Mouse (Mus musculus): Measurements from ENCODE around the gene Synpo2.

Gene Synpo2

GRCm38 (mm10) chr3:123235921-123236320, at the start of gene Synpo2:
Gene Synpo2 (minus strand): TSS chr3:123236149.
- peak in 1 of 2 experiments; percentile 53 for DNase-seq (ENCODE audit: low spot score in 2 of 2)

GRCm38 (mm10) chr3:123285649-123286048, 49.7 kb upstream of the Synpo2 start:
- no peak for DNase-seq (ENCODE audit: low spot score in 2 of 2)

GRCm38 (mm10) chr3:123284284-123284683, 48.3 kb upstream of the Synpo2 start:
- no peak for DNase-seq (ENCODE audit: low spot score in 2 of 2)

- DNase-seq (ENCODE audit: low spot score in 2 of 2) = no peak
Measured at GRCm38 (mm10) chr3:123282866-123283615, 47.1 kb upstream of the Synpo2 start.

GRCm38 (mm10) chr3:123267741-123268201, 31.8 kb upstream of the Synpo2 start:
- DNase-seq (ENCODE audit: low spot score in 2 of 2) = peak; percentile 28 to 39

GRCm38 (mm10) chr3:123266753-123267651, 31.1 kb upstream of the Synpo2 start, which contains the start of gene Sec24d:
Gene Sec24d (plus strand): TSS chr3:123267455.
- peak; percentile 67 to 81 for DNase-seq (ENCODE audit: low spot score in 2 of 2)

GRCm38 (mm10) chr3:123264706-123265105, 28.8 kb upstream of the Synpo2 start:
- DNase-seq (ENCODE audit: low spot score in 2 of 2) = no peak

GRCm38 (mm10) chr3:123258709-123259108, 22.8 kb upstream of the Synpo2 start:
- no peak for DNase-seq (ENCODE audit: low spot score in 2 of 2)

GRCm38 (mm10) chr3:123256181-123257101, 20.5 kb upstream of the Synpo2 start:
- no peak for DNase-seq (ENCODE audit: low spot score in 2 of 2)

- DNase-seq (ENCODE audit: low spot score in 2 of 2) = no peak
Measured at GRCm38 (mm10) chr3:123245646-123246045, 9.7 kb upstream of the Synpo2 start.

GRCm38 (mm10) chr3:123244376-123244775, 8.4 kb upstream of the Synpo2 start:
- no peak for DNase-seq (ENCODE audit: low spot score in 2 of 2)

GRCm38 (mm10) chr3:123237446-123237845, 1.5 kb upstream of the Synpo2 start:
- no peak for DNase-seq (ENCODE audit: low spot score in 2 of 2)

- DNase-seq (ENCODE audit: low spot score in 2 of 2) = no peak
Measured at GRCm38 (mm10) chr3:123237039-123237438, 1.1 kb upstream of the Synpo2 start.

GRCm38 (mm10) chr3:123235495-123235894, 454 bp downstream of the Synpo2 start:
- no peak for DNase-seq (ENCODE audit: low spot score in 2 of 2)

- peak in 1 of 2 experiments; percentile 22 for DNase-seq (ENCODE audit: low spot score in 2 of 2)
Measured at GRCm38 (mm10) chr3:123234191-123234836, 1.6 kb downstream of the Synpo2 start.

GRCm38 (mm10) chr3:123231639-123232038, 4.3 kb downstream of the Synpo2 start:
- no peak for DNase-seq (ENCODE audit: low spot score in 2 of 2)

GRCm38 (mm10) chr3:123227276-123227675, 8.7 kb downstream of the Synpo2 start:
- DNase-seq (ENCODE audit: low spot score in 2 of 2) = no peak

- DNase-seq (ENCODE audit: low spot score in 2 of 2) = no peak
Measured at GRCm38 (mm10) chr3:123218646-123219045, 17.3 kb downstream of the Synpo2 start.

GRCm38 (mm10) chr3:123208891-123209290, 27.1 kb downstream of the Synpo2 start:
- DNase-seq (ENCODE audit: low spot score in 2 of 2) = no peak

GRCm38 (mm10) chr3:123207386-123207785, 28.6 kb downstream of the Synpo2 start:
- no peak for DNase-seq (ENCODE audit: low spot score in 2 of 2)

GRCm38 (mm10) chr3:123205485-123205884, 30.5 kb downstream of the Synpo2 start:
- no peak for DNase-seq (ENCODE audit: low spot score in 2 of 2)

Data from frontal cortex, postnatal 10 days (tissue).